Mouse (Mus musculus): ENCODE measurements around the gene Atp1b2.

Gene Atp1b2

DNA sequence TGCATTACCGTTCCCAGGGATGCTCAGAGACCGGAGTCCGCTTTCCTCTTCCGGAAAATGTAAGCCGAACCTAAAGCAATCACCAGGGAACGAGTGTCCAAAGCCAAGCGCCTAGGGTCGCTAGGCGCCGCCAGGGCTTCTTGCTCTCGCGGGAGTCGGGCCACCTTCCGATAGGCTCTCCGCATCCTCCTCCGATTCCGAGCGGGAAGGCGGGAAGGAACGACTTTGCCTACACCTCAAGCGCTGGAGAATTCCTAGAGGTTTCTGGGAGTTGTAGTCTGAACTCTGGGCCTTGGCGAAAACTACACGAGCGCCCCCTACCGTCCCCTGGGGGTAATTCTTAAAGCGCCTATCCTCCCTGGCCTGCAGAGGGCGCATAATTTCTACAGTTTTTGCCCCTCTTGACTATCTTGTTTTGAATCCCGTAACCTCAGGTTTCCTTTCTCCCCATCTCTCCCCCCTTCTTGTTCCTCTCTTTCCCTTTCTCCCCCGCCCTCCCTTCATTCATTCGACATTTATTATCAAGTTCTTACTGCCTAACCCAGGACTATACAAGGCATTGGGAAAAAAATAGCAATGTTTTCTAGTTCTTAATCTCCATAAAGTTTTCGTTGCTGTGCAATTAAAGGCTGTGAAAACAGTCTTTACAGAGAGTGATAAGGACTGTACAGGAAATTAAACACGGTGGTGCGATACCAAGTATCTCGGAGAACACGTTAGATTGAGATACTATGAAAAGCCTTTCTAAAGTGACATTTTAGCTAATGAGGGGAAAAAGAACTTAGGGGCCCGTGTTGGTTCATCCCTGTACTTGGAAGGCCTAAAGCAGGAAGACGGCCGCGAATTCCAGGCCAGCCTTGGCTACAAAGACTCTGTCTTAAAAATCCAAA, 26.4 kb downstream of the Atp1b2 start:
- peak; percentile 97 for DNase-seq

DNA sequence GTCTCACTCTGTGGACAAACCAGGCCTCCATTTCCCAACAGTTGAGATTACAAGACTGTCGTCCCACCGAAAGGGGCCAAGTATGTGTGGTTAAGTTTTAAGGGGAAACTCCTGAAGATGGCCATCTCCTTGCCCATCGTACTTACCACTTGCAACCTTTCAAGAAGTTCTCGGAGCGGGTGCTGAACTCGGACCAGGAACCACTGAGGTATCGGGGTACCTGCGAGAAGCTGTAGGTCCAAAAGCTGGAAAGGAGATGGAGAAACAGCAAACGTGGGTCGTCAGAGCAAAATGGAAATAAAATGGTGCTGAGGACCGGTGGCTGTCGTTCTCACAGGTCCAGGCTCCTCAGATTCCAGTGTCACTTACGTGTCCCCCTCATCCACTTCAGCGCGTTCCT, 27.4 kb downstream of the Atp1b2 start:
- no peak for DNase-seq

GRCm38 (mm10) chr11:69576307-69576706, 29.4 kb downstream of the Atp1b2 start:
- DNase-seq: no peak

DNA sequence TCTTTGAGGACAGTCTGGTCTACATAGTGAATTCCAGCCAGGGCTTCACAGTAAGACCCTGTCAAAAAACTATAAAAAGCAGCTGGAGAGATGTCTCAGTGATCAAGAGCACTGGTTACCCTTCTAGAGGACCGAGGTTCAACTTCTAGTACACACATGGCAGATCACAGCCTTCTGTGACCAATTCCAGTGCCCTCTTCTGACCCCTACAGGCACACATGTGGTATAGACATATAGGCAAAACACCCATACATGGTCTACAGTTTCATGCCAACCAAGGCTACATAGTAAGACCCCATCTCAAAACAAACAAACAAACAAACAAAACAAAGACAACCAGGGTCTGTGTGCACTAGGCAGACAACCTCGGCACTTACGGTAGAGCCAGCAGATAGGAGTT, 30.5 kb downstream of the Atp1b2 start:
- no peak for DNase-seq

GRCm38 (mm10) chr11:69565131-69565530, 40.6 kb downstream of the Atp1b2 start:
- DNase-seq: peak; percentile 11

DNA sequence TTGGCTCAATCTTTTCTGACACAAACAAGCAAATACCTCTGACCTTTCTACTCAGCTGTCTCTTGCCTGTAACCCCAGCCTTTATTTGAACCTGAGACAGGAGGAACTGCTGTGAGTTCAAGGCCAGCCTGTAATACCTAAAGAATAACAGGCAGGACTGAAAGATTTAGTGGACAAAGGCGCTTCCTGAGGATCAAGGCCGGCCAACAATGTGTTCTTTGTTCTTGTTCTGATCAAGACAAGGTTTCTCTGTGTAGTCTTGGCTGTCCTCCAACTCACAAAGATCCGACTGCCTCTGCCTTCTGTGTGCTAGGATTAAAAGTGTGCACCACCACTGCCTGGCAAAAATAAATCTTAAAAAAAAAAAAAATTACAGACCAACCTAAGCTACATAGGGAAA, 41.4 kb downstream of the Atp1b2 start:
- no peak for DNase-seq

DNA sequence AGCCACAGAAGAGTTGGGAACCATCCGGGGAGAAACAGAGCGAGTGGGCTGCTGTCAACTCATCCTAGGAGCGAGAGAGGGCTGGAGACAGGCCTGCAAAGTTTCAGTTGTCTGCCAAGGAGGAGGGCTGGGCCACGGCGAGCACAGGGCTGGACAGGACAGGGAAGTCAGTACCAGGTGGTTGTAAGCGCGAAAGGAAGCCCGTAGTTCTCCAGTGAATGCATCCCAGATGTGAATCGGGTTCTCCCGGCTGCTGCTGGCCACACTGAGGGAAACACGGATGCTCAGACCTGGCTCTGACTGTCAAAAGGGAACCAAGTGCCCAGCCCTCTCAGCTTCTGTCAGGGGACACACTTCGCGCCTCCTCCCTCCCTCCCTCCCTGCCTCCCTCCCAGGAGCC, 42.4 kb downstream of the Atp1b2 start:
- DNase-seq: no peak

GRCm38 (mm10) chr11:69560896-69561854, 44.6 kb downstream of the Atp1b2 start:
- DNase-seq: no peak

- DNase-seq: peak; percentile 5
Measured at GRCm38 (mm10) chr11:69559851-69560765, 45.6 kb downstream of the Atp1b2 start, which contains the start of gene Efnb3. Gene Efnb3, minus strand, starts transcription at chr11:69560205.

GRCm38 (mm10) chr11:69559183-69559582, 46.6 kb downstream of the Atp1b2 start:
- DNase-seq: no peak

DNA sequence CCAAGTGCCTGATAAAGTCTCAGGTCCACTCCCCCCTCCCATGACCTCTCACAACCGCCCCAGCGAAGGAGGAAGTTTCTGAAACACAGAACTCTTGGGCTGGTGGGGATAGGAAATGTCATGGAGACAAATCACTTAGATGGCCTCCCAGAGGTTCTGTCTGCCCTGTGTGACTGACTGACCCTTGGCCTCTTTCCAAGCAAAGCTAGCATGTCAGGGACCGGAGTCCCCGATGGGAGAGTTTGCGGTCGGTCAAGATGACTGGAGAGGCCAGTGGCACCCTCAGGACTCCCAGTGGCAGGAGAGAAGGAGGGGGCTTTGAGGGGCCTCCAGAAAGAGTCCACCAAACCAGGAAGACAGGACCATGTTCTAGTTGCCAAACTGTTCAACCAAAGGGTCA, 47.0 kb downstream of the Atp1b2 start:
- DNase-seq: no peak

DNA sequence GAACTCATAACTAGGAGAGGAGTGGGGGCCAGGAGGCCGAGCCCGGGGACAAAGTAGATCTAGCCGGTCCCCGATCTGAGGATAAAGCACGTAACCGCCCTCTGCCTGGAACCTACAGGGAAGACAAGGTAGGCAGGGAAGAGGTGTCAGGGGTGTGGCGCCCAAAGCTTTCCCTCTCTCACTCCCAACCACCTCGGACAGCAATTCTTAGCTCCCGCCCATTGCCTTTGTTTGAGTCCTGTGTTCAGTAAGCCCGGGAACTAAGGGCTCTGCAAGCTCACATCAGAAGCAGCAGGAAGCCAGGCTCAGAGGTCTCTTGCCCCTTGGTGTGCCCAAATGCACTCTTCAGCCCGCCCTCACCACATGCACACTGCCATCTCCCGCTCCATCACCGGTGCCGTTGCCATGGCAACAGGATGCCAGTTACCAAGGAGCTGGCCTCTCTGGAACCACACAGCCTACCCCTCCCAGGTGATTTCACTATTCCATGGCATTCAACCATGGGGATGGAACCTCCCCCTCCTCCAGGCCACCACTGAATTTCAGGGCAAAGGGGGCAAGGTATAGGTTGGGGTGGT, 48.3 kb downstream of the Atp1b2 start:
- no peak for DNase-seq

DNA sequence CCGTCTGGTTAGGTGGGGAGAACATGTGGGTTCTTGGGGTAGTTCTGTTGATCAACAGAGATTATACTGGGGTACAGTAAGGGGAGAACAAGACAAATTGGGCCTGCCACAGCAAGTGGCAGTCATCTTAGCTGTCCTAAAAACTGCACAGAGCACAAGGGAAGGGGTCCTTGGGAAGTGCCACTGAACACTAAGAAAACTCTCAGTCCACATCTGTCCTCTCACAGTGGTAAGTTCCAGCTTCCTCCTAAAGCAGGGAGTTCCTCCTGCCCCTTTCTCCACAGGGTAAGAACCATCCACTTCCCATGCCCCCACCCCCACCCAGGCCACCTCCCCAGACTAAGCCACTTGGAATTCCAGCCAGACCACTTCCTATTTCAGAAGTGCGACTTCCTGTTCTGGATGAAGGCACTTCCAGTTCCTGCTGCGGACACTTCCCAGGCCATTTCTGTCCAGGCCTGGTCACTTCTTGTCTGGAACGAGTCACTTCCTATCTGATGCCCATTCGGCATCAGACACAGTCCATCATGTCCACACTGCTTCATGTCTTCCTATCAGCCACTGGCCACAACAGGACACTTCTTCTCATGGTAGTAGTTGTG, 51.1 kb downstream of the Atp1b2 start:
- DNase-seq: no peak

- DNase-seq: no peak
Measured at GRCm38 (mm10) chr11:69553341-69553721, 52.4 kb downstream of the Atp1b2 start.

DNA sequence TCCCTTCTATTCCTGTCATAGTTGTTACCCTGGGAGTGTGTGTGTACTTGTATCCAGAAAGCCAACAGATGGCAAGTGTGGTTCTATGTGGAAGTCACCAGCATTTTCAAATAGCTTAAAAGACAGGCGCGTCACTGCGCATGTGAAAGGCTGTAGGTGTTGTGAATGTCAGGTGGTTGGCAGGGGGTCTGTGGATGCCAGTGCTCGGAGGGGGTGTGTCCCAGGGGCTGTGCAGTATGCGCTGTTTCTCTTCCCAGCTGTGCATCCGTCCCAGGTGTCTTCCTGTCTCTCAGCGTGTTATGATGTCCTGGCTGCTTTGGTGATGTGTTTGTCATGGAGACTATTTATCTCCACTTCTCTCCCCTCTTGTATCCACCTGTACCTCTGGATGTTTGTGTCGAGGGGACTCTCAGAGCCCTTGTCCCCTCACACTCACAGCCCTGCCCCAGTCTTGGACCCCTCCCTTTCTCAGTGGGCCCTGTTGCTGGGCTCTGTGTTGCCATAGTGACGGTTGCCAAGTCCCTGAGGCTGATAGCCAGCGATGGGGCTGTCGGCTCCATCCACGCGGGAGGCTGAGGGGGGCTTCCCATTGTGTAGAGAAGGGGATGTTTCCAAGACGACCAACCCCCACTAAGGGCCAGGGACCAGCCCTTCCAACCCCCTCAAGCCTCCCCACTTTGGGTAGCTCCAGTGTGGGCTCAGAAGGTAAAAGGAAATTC, 53.0 kb downstream of the Atp1b2 start:
- no peak for DNase-seq

GRCm38 (mm10) chr11:69551310-69551709, 54.4 kb downstream of the Atp1b2 start:
- DNase-seq: no peak
